Mouse (Mus musculus): ENCODE results near the gene Plekha8. TPM values are rescaled to one million over a fixed set of nuclear protein-coding genes. Genes with fewer than 3 reads are reported as not detected.

Gene Plekha8
- polyA plus RNA-seq, 1 experiment from 2014 or later, result 10.1 TPM

- Histone ChIP-seq H3K9ac (ENCODE audit: low read depth, low read length) (no peak overlapping the region), H3K9me3 (ENCODE audit: control insufficient read depth, low read length) (no peaks in the 10 kb centered on the region), H3K4me3 (ENCODE audit: low read depth, low read length) (no peak overlapping the region), H3K4me1 (ENCODE audit: control insufficient read depth, insufficient read depth, low read length) (no peaks in the 10 kb centered on the region), H3K27ac (replicated peaks; ENCODE audit: low read depth, low read length) (no peak overlapping the region), H3K36me3 (ENCODE audit: control insufficient read depth, insufficient read depth, low read length) (no peaks in the 10 kb centered on the region; the same call in 1 of the 2 replicates), H3K27me3 (replicated peaks; ENCODE audit: control insufficient read depth, insufficient read depth, low read length) (no peaks in the 10 kb centered on the region), H3K4me2 (ENCODE audit: low read depth, low read length) (no peak overlapping the region)
- 68% methylated on average over 1 of the region's 1 CpGs for WGBS
- ATAC-seq (ENCODE audit: low read depth), result no peak
- no peak for DNase-seq (ENCODE audit: low spot score)
Observed at GRCm38 (mm10) chr6:54692201-54692600, 97.3 kb downstream of the Plekha8 start.

GRCm38 (mm10) chr6:54693286-54693685 is 98.4 kb downstream of the Plekha8 start:
- WGBS, result 85% methylated on average over 6 of the region's 6 CpGs
- Histone ChIP-seq H3K4me3 (ENCODE audit: low read depth, low read length) (no peak overlapping the region), H3K4me2 (ENCODE audit: low read depth, low read length) (no peak overlapping the region), H3K27me3 (replicated peaks; ENCODE audit: control insufficient read depth, insufficient read depth, low read length) (no peaks in the 10 kb centered on the region), H3K27ac (replicated peaks; ENCODE audit: low read depth, low read length) (no peak overlapping the region), H3K36me3 (ENCODE audit: control insufficient read depth, insufficient read depth, low read length) (no peaks in the 10 kb centered on the region; the same call in 1 of the 2 replicates), H3K4me1 (ENCODE audit: control insufficient read depth, insufficient read depth, low read length) (no peaks in the 10 kb centered on the region), H3K9me3 (ENCODE audit: control insufficient read depth, low read length) (no peaks in the 10 kb centered on the region), H3K9ac (ENCODE audit: low read depth, low read length) (no peak overlapping the region)
- no peak for ATAC-seq (ENCODE audit: low read depth)
- no peak for DNase-seq (ENCODE audit: low spot score)

Other genes with a start within 250 kb of the Plekha8 start
- gene Wipf3, start 165.5 kb upstream of the Plekha8 start, polyA plus RNA-seq (2014; fragmentation: Nextera tagmentation; extraction: Ambion mirVana), result 1.5 and 1.7 TPM in 2 replicates
- 12.8 and 13.8 TPM in 2 replicates for gene Scrn1, start 28.6 kb upstream of the Plekha8 start, polyA plus RNA-seq (2014; fragmentation: Nextera tagmentation; extraction: Ambion mirVana)
- gene Fkbp14, start 2.2 kb downstream of the Plekha8 start, polyA plus RNA-seq (2014; fragmentation: Nextera tagmentation; extraction: Ambion mirVana), result 74.6 and 81.1 TPM in 2 replicates
- gene Mturn, start 86.5 kb downstream of the Plekha8 start, polyA plus RNA-seq (2014; fragmentation: Nextera tagmentation; extraction: Ambion mirVana), result 17.9 and 18.0 TPM in 2 replicates
- 4.9 and 5.1 TPM in 2 replicates for gene Znrf2, start 221.8 kb downstream of the Plekha8 start, polyA plus RNA-seq (2014; fragmentation: Nextera tagmentation; extraction: Ambion mirVana)

Data from embryonic facial prominence, embryonic 14.5 days (tissue).